Mouse (Mus musculus) cerebellum, postnatal 14 days (tissue): ENCODE data around the gene Tmed4.
A peak's percentile ranks its signal among the peaks of the same experiment; 100 is the strongest.
"Not testable (repeated sequence)": the region's sequence is repeated elsewhere in the genome, so short reads cannot be mapped to it uniquely, and the experiment has no call there.

ENCODE experiments used
- DNase-seq, 2 experiments: peaks; one replicate each; pipeline ENCODE4 v3.0.0; 2021; ENCODE audit warnings: mixed read lengths in 2 of 2

Gene Tmed4

DNA sequence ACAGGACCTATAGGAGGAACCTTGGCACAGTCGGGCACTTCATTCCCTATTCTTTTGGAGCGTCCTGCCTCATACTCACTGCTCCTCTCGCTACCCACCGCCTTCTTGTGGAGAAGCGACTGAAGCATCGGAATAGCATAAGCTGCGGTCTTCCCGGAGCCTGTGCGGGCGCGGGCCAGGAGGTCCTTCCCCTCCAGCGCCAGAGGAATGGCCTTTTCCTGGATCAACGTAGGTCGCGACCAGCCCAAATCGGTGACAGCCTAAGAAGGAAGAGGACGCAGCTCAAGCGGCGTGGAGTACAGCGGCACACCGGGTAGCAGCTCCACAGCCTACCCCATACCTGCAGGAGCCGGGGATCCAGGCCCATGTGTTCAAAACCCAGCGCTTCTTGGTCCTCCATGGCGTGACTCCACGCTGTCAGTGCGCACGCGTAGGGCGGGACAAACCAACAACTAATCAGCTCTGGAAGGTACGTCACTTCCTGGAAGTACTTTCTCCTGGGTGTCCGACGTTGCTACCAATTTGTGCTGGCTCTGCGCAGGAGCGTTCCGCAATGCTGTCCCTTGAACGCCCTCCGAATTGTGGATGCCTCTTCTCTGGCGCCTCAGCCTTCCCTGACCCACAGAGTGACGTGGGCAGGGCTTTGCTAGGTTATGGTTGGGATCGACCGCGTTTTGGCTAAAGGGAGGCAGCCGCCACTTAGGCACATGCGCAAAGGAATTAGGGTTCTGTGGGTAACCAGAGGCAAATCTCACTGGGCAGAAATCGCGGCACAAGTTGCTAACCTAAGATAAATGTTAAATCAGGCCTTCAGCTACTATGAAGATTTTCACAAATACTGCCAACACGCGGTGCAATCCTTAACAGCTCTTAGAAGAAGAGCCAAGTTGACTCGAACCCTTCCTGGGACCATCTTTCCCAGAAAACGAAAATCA, 7.1 kb downstream of the Tmed4 start, which contains the start of gene Ddx56:
Gene Ddx56 (minus strand): TSS at position 453 of the 935 bp plus-strand sequence.
- peak; percentile 93 to 95 for DNase-seq

DNA sequence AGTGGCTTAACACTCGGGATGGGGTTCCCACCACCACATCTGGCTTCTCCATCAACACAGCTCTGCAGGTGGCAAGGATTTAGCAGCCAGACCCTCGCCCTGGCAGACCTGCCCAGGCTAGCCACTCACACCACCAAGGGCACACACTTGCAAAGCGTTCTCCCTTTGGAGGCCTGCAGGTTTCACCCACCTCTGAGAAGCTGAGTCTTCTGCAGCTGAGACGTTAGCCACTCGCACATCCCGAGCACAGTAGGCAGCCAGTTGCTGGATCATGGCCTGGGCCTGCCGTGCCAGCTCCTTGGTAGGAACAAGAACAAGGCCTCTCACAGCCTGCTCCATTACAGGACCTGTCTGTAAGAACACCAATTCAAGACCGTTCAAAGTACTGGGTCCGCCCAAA, 8.0 kb downstream of the Tmed4 start:
- DNase-seq: peak in 1 of 2 experiments; percentile 26

DNA sequence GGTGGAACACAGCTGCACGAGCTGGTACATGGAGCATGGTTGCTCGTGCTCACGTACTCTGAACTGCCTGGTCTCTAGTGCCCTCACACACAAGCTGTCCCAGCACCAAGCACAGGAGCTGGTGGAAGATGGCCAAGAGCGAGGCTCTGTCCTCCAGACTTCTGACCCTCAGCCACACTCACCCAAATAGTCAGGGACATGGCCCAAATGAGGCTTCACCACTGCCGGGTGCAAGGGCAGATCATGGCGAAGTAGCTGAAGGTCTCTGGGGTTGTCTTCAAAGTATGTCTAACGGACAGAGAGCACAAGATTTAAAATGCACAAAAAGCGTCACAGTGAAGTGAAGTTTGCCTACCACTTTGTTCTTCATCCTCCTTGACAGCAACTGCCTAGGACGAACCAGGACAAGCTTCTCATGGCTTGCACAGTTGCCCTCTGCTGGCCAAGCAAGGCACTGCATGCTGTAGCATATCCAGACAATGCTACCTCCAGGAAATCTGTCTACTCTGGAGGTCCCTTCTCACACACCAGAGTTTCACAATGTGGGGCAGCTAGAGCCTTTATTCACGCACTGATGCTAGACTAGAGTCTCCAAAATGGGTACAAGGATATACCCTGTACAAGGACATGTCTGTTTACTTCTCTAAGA, 13.1 kb downstream of the Tmed4 start:
- peak; percentile 85 to 91 for DNase-seq

DNA sequence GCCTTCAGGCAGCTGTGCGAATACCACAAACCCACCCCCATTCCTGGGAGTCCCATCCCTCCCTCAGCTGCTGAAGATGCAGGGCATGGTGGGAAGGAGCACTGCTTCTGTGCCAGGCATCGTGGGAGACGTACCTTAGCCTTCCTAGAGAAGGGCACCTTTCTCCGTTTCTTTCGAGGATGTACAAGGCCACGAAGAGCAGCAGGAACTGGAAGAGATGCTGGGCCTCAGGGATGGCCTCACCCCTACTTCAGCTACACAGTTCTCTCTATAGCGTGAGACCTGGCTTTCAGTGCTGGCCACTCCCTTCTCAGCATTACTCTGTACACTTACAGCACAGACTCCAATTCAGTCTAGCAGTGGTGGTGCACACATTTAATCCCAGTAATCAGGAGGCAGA, 15.3 kb downstream of the Tmed4 start:
- no peak for DNase-seq

DNA sequence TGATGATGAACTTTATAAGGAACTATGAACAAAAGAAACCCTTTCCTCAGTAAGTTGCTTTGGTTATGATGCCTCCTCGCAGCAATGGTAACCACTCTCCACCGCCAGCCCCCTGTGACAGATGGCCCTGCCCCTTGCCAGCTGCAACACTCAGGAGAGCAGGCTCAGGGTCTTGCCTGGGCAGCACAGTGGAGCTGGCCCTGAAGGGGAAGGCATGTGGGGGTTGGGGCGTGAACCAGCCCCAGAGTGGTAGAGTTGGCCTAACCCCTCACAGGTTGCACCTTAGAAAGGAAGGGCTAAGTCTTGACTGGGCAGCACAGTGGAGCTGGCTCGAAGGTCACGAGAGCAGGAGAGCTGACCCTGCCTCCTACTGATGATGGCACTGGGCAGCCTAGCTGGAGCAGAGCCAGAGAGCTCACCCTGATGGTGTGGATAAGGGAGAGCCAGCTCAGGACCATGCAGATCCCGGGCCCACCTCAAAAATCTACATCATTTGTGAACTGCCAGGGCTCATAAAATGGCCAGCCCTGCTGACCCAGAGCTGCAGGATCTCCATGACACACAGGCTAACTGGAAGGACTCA, 18.1 kb downstream of the Tmed4 start:
- peak in 1 of 2 experiments; percentile 30 for DNase-seq

DNA sequence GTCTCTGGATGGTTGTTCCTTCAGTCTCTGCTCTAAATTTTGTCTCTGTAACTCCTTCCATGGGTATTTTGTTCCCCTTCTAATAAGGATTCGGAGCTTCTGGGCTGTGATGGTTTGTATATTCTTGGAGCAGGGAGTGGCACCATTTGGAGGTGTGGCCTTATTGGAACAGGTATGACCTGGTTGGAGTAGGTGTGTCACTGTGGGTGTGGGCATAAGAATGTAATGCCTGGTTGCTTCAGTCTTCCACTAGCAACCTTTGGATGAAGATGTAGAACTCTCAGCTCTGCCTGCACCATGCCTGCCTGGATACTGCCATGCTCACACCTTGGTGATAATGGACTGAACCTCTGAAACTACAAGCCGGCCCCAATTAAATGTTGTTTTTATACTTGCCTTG, 20.1 kb downstream of the Tmed4 start:
- not testable (repeated sequence) for DNase-seq

DNA sequence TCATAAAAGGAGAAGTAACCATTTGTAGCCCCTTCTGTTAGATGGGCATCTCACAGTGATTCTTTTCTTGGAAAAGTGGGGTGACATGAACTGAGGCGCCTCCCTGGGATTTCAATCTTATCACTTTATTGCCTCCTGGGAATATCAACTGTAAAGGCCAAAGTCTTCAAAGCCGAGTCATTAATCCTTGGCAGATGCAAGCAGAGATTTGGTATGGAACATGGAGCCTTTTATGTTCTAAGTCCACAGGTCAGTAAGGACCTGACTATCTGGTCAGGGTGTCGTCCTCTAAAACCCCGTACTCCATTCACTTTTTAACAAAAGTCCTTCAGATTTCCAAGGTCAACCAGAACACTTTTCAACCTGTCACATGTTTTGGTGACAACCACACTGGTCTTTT, 21.8 kb downstream of the Tmed4 start:
- DNase-seq: no peak

DNA sequence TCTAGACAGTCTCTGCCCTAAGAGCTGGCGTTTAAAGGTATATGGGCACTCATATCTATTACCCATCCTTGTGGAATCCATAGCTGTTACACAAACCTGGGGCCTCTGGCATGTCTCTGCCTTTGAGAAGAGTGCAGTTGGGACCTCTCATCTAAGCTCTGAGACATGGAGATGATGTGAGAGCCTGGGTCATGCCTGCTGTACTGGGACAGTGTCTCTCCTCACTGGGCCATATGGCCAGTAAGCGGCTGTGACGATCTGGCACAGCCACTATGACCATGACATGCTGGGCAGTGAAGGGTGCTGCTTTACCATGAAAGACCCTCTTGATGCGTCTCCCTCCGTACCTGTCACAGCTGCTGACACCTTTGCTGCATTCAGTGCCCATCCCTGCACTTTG, 22.4 kb downstream of the Tmed4 start:
- no peak for DNase-seq

DNA sequence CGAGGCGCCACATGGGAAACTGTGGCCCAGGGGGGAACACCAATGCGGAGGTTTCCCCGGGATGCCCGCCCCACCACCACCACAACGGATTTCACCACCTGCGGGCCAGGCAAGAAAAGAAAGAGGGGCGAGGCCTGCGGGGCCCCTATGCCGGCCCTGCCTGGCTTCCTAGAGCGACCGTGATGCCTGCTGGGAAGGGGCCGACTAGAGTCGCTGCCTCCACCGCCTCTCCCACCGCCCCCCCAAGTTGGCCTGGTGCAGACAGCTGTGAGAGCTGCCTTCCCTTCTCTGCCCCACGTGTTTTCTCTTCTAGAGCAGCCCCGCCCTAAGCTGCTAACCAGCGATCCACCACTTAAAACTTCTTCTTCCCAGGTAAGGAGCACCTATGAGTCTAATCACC, 30.0 kb downstream of the Tmed4 start:
- DNase-seq: no peak

DNA sequence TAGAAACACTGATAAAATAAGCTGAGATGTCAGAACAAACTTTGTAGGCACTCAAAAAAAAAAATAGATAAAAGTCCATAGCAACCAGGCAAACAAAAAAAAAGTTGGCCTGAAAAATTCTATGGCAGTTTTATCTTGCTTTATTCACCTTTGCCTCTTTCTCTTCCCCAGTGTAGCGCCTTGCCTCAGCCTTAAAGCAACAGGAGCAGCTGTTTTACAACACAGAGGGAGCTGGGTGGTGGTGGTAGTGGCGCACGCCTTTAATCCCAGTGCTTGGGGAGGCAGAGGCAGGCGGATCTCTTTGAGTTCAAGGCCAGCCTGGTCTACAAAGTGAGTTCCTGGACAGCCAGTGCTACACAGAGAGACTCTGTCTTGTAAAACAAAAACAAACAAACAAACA, 41.6 kb downstream of the Tmed4 start:
- DNase-seq: no peak

DNA sequence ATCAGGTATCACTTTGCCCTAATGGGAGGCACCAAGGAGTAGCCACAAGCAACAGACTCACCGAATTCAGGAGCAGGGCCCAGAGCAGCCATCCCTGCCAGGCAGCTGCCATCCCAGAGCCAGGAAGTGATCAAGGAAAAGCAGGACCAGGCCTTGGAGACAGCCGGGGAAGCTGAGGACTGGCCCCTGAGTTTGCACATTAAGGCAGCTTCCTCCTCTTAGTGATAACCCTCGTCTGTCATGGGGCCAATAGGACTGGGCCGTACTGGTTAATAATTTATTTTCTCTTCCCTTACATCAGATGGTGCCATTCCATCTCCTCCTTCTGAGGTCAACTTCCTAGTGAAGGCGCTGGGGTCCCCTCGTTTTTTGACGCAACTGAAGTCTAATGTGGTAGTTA, 44.7 kb downstream of the Tmed4 start, which contains the start of gene Npc1l1:
Gene Npc1l1 (minus strand): TSS at position 132 of the 400 bp plus-strand sequence.
- no peak for DNase-seq

DNA sequence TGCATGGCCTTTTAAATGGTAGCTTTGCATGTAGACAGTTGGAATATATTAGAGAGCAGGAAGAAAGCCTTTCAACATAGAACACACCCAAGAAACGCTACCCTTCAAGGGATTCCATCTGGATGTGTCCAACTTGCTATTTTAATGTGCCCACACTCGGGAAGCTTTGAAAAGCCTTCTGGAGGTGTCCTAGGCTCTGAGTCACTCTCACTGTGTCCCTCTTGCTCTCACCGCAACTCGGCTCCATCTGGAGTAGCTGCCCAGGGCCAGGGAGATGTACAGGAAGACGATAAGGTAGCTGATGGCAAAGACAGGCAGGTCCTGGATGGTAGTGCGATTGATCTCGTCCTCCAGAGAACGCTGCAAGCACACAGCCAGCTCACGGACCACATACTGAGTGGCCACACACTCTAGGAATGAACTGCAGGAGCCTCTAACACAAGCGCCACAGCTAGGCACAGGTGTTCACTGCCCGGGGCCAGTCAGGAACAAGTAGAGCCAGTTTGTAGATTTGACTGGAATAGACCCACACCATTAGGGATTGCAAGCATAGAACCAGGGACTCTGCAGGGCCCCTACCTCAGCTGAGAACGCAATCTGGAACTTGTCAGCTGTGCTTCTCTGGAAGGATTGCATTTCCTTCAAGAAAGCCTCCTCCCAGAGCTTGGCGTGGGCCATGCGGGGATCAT, 50.0 kb downstream of the Tmed4 start:
- DNase-seq: no peak

DNA sequence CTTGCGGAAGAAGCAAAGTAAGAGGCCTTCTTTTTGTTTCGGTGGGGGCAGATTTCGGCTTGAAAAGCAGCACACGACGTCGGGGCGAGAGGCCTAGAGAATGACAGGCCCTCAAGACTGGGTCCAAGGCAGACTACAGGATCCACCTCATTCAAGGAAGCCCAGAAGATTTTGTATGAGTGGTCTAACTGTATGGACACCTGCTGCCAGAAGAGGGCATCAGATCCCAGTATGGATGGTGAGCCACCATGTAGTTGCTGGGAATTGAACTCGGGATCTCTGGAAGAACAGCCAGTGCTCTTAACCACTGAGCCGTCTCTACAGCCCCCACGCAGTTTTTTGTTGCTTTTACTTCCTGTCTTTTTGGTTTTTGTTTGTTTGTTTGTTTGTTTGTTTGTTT, 52.5 kb downstream of the Tmed4 start:
- no peak for DNase-seq
